Mouse (Mus musculus) heart, adult 2 months (tissue): ENCODE data around the gene Fgfr3.

Experiments
- CTCF ChIP-seq: fragments of 200-600 bp; IDR thresholded peaks from 2 replicates; pipeline ENCODE4 v1.8.1; 2022; ENCODE audit warnings: antibody characterized with exemption, mild to moderate bottlenecking, moderate library complexity
- EP300 ChIP-seq: fragments of 200-500 bp; IDR thresholded peaks from 2 replicates; pipeline ENCODE4 v1.6.1; 2011; ENCODE audit warnings: low read depth, low read length, control low read depth; ENCODE audit not compliant: insufficient read depth
- POLR2A ChIP-seq: fragments of 200-500 bp; IDR thresholded peaks from 2 replicates; pipeline ENCODE4 v1.6.1; 2011; ENCODE audit warnings: mild to moderate bottlenecking, low read depth, low read length, control low read depth; ENCODE audit not compliant: insufficient read depth

GRCm38 (mm10) chr5:33701832-33702231 is 19.6 kb upstream of the Fgfr3 start:
- no peak for TF ChIP-seq EP300
- no peak for TF ChIP-seq CTCF
- TF ChIP-seq POLR2A, result no peak
